Mouse (Mus musculus): ENCODE data around the gene Tmem199. TPM values are rescaled to one million over a fixed set of nuclear protein-coding genes. Genes with fewer than 3 reads are reported as not detected.
"Not testable (repeated sequence)": the region's sequence is repeated elsewhere in the genome, so short reads cannot be mapped to it uniquely, and the experiment has no call there.

Tmem199 gene
- total RNA-seq (2021) = 10 to 100 TPM; 44.2 to 45.6 TPM
- long read RNA-seq, experiment 1, transcript Tmem199-201 (6 exons, 1,347 nt) = major isoform, 68 of 74 reads
- long read RNA-seq, experiment 1, partial matches to known transcripts = 0 of 74 reads
- long read RNA-seq, experiment 1, other reads (novel, unspliced or antisense) = 2 of 74 reads
- long read RNA-seq, experiment 2, transcript Tmem199-201 (6 exons, 1,347 nt) = major isoform, 48 of 51 reads
- long read RNA-seq, experiment 2, partial matches to known transcripts = 1 of 51 reads
- long read RNA-seq, experiment 2, other reads (novel, unspliced or antisense) = 1 of 51 reads

DNA sequence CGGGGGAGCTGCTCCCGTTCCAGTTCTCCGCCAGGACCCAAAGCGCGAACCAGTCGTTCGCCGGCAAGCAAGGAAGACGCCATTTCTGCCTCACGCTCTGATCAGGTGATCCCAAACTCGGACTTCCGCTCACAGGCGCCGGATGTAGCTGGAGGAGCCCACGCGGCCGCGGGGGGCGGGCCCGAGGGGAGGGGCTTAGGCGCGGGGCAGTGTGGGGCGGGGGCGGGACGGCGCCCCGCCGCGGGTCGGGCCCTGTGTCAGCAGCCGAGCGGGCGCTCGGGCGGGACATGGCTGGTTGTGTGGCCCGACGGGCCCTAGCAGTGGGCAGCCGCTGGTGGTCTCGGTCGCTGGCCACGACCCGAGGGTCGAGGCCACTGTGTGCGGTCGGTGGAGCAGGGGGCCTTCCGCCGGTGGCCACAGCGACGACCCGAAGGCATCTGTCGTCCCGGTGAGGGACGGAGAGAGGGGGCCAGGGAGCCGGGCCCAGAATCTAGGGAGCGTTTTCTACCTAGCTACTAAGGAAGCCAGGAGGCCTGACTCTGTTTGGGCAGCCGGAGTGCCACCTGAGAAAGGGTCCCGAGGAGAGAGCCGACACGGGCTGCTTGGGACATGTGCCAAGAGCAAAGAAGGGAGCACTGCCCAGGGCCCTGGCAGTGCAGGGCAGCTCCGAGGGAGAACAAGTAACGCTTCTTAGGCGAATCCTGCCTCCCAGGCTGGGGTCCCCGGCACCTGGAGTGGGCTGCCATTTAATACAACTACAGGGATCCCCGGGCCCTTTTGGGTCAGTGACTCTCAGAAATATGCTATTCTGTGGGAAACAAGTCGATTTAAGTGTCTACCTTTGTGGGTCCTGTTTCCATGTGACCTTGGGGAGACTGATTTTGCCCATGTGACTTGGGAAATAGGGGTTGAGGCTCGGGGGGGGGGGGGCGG lies at the start of gene Tmem199, which contains the start of gene Poldip2:
Gene Tmem199, minus strand, starts transcription at position 148 of the 933 bp plus-strand sequence.
Gene Poldip2, plus strand, starts transcription at position 169 of the 933 bp plus-strand sequence.
- peak; percentile 85 to 91 for DNase-seq (ENCODE audit: low spot score in 2 of 2)

DNA sequence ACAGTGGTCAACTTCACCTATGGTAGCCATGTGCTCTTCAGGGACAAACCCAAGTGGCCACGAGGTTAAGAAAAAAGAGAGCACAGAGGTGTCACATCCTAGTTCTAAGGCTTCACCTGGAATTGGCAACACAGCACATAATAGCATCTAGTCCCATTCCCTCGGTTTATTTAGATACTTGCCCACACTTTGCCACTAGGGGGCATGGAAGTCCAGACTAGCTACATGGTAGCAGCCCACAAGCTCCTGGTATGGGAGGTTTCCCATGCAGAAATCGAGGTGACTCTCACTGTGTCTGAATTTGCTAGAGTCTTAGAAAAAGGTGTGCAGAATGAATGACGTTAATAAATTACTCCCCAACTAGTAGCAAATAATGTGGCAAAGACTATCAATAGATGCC lies 48.5 kb upstream of the Tmem199 start:
- peak; percentile 74 to 82 for DNase-seq (ENCODE audit: low spot score in 2 of 2)

DNA sequence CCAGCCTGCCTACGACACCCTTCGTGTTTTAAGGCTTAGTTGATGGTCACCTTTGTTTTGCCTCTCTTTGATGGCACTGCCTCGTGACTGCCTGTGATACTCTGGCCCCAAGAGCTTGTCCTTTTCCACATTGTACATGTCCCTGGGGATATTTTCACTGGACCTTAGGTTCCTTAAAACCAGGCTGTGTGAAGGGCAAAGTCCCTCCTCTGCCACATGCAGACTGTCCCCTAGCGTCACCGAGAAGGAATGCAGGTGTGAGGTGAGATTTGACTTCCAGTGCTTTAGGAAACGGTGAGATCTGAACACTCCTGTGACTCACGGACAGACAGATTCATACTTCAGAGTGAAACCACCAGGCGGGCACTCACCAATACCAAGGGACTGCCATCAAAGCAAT lies 45.3 kb upstream of the Tmem199 start:
- no peak for DNase-seq (ENCODE audit: low spot score in 2 of 2)

DNA sequence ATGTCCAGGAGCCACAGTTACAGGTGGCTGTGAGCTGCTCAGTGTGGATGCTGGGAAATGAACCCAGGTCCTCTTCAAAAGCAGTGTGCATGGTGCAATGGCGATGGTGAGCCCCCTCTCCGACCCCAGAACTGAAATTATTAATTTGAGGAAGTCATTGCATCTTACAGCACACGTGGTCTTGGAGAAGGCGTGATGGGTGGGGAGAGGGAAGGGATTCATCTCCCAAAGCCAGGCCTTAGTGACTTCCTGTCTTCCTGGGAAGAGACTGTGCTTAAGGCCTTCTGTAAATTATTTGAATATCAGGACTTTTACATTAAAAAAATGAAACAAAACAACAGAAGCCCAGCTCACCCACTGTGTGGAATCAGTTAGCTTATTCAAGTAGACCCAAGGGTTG lies 44.1 kb upstream of the Tmem199 start:
- DNase-seq (ENCODE audit: low spot score in 2 of 2) = no peak

DNA sequence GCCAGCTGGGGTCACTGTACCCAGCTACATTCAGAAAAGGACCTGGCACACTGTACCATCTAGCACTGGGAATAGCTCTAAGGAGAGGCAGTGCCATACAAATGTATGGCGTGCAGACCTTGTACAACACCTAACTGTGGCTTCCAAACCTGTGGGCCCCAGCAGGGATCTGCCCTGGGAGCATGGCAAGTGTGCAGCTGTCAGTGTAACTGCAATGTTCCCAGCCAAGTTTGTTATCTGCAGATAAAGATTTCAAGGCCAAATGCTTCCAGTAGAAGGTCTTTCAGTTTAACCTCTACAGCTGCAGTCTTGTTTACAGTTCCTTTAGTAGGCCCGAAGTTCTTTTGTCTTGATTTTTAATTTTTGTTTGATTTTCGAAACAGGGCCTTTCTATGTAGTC lies 43.7 kb upstream of the Tmem199 start:
- DNase-seq (ENCODE audit: low spot score in 2 of 2) = no peak

DNA sequence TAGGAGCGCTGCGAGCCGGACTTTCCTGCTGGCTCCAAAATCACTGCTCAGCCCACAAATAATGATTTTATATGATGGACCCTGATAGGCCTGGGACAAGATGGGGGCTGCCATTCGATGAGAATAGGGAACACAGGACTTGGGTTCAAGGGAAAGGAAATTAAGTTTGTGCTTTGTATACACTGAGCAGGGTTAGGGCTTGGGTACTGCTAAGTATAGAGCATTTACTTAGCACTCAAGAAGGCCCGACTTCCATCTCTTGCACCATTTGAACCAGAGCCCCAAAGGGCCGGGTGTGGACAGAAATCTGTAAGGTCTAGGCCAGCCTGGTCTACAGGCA lies 39.1 kb upstream of the Tmem199 start:
- no peak for DNase-seq (ENCODE audit: low spot score in 2 of 2)

DNA sequence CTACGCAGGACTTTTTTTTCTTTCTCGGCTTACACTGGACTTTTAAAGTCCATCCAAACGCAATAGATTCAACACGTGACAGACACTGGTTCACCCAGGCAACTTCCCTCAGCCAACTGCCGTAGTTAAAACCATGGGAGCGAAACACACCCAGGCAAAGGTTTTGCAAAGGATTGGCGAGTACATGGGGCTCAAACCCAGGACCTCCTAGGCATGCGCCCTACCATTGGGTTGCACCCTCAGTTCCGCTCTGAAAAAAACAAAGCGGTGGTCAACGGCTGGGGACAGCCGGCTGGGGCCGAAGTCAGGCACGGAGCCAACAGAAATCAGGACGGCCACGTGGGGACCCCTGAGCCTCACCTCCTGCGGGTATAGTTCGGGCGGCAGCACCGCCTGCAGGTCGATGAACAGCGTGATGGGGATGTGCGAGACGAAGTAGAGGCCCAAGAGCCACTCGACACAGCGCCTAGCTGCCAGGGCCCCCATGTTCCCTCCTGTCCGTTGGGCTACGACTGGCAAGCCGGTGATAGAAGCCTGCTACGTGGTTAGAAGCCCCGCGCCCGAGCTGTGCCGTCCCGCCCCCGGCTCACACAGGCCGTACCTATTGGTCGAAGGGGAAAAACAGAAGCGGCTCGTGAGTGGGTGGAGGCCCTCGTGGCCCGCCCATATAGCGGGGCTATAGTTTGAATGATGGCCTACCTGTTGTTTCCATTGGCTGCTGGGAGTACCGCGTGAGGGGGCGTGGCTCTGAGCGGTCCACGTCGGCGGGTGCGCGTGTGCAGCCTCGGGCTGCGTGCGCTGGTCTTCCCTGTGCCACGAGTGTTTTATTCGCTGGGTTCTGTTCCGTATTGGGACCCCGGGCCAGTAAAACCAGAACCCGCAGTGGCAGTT lies 38.4 kb upstream of the Tmem199 start, which contains the start of gene Tmem97:
Gene Tmem97, minus strand, starts transcription at position 610 of the 891 bp plus-strand sequence.
- peak; percentile 95 to 97 for DNase-seq (ENCODE audit: low spot score in 2 of 2)

DNA sequence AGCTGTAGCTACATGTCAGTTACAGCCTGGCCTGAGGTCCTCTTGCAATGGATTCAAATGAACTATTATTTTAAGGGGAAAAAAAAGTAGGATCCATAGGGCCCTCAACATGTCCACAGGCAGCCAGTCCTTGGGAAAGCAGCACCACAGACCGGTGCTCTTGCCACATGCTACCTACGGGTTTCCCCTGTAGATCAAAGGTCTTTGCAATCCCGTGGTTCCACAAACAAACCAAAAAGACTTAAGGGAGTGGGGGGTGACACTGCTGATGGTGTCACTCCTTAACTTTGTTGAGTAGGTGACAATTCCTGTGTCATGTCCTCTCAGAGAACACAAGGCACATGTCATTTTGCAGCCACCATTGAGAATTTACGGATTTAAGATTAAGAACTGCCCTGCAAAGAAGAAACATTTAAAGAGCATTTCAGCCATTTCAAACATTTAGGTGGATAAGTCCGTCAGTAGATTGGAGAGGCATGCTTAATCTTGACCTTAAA lies 37.6 kb upstream of the Tmem199 start:
- DNase-seq (ENCODE audit: low spot score in 2 of 2) = no peak

DNA sequence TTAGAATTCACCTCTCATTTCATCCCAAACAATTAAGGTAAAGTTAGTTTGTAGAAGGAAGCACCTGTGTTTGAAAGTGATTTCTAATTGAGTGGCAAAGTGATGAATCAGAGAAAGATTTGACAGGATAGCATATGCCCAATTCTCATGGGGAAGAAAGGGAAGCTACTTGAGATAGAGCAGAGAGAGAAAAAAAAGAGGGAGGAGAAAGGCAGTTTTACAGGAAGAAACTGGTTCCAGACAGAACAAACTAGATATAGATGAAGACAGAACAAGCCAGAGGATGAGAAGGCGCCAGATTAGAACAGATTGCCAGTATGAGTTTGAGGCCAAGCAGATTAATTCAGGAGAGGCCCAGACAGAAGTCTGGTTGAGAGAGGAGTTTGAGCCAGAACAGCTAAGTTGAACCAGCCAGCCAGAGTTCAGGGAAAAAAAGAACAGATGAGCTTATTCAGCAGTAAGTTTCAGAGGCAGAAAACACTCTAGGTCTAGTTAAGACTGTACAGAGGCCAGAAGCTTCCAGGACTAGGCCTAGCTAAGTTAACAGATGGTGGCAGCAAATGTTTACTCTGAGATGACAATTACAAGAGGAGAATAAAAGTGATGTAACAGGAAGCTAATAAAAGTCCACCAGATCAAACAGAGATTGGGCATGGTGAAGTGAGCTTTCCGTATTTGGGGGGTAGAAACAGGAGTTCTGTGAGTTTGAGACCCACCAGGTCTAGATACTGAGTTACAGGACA lies 35.9 kb upstream of the Tmem199 start:
- no peak for DNase-seq (ENCODE audit: low spot score in 2 of 2)

DNA sequence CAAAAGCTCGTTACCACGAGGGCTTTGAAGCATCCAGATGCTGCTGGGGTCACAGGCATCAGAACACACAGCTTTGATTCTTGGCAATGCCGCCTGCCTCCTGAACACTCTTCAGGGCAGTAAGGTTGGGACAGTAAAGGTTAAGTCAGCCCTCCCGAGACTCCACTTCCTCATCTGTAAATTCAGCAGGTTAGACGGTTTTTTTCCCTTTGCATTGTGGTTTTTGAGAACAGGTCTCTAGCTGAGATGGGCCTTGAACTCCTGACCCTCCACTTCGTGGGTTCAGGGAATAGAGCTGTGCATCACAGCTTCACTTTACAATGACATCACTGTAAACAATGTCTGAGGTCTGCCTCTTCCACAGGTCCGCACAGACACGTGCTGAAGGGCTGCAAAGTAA lies 33.2 kb upstream of the Tmem199 start:
- DNase-seq (ENCODE audit: low spot score in 2 of 2) = no peak

DNA sequence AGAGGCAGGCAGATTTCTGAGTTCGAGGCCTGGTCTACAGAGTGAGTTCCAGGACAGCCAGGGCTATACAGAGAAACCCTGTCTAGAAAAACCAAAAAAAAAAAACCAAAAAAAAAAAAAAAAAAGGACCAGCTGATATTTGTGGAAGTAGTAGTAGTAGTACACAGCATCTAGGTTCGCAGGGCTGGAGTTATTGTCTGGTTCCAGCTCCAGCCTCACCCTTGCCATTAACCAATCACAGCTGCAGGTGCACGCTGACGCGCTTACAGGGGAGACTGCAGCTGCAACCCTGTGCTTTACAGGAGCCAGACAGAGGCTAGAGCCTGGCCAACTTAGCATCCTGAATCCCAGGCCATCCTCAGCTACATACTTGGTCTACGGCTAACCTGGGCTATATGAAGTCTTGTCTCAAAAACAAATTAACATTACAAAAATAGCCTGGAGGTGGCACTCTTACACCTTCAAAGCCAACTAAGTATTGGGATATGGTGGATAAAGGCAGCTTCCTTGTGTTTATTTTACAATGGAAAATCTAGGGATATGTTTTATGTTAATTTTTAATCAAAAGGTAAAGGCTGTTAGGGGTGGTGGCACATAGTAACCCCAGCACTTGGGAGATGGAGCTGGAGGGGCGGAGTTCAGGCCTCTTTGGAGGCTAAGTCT lies 32.6 kb upstream of the Tmem199 start:
- DNase-seq (ENCODE audit: low spot score in 2 of 2) = no peak

DNA sequence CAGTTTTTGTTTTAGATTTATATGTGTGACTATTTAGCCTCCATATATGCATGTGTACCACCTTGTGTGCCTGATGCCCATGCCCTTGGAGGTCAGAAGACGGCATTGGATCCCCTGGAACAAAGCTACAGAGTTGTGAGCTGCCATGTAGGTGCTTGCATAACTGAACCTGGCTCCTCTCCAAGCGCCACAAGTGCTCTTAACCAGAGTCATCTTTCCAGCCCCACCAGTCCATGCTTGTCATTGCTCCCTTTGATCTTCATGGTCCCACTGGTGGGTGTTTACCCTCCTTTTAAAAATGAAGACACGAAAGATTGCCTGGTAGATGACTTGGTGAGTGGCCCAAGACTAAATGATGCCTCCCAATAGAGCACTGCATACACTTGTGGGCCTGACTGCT lies 28.4 kb upstream of the Tmem199 start:
- no peak for DNase-seq (ENCODE audit: low spot score in 2 of 2)

DNA sequence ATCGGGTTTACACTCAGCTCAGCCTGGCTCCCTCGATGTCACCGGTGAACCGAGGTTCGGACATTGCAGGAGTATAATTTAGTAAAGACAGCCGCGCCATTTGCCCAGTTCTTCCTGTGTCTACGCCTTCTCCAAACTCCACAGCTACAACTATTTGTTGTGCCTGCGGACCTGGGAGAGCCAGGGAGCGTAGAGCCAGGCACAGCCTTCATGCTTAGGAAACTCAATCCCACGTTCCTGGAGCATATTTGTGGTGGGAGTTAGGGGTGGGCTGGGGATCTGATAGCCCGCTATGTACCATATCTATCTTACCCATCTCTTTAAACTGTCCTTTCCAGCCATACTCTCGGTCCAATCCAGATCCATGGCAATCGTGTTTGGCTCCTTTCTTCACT lies 24.7 kb upstream of the Tmem199 start:
- DNase-seq (ENCODE audit: low spot score in 2 of 2) = no peak

DNA sequence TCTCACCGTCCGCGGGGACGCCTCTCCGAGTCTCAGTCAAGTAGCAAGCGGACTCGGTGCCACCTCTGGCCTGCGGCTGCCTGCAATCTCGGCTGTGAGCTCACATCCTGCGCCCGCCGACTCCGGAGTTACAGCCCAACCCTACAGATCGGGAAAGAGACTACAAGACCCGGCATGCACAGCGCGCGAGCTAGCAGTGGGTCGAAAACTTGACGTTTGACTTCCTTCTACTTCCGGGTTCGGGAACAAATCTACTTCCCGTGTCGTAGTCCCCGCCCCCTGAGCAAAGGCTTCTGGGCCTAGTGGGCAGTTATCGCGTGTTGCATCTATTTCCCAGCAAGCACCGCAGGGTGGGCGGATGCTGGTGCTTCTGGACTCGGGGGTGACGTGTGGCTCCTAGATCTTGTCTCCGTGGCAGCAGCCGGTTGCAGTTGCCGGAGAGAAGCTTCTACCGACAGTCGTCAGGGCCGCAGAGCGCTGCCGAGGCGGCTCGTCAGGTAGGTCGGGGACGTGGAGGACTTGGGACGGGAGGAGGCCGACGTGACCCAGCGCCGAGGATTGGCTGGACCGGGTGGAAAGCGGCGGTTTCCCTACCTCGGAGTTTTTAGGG lies 24.2 kb upstream of the Tmem199 start, which contains the start of the genes Tnfaip1 and Ift20:
Gene Tnfaip1, minus strand, starts transcription at position 253 of the 610 bp plus-strand sequence.
Gene Ift20, plus strand, starts transcription at position 282 of the 610 bp plus-strand sequence.
- DNase-seq (ENCODE audit: low spot score in 2 of 2) = peak; percentile 96 to 98

DNA sequence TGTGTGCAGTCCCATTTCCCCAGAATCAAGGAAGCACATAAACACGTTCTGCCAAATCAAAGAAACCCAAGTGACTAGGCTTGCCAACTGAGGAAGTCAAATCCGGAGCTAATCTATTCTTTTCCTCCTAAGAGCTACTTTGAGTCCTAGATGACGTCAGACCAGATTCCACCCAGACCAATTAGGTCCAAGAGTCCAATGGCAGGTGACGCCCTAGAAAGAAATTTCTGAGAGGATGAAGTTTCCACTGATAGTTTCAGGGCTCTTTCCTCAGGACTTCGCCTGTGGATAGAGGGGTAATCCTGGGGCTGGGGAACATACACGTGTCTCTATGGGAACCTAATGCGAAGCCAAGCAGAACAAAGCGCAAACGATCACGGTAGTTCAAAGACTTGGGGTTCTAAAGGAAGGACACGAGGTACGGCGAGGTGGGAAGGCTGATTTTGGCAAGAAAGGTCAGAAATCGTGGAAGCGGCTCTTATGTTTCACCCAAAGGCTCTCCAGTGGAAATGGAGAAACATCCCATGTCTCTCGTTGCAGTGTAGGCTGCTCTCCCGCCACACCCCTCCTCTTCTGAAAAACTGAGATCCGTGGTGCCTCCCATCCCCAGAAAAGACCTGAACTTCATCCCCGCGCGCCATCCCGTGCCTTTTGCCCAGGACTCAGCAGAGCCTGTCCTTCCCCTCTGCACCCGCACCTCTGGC lies 23.6 kb upstream of the Tmem199 start:
- no peak for DNase-seq (ENCODE audit: low spot score in 2 of 2)

DNA sequence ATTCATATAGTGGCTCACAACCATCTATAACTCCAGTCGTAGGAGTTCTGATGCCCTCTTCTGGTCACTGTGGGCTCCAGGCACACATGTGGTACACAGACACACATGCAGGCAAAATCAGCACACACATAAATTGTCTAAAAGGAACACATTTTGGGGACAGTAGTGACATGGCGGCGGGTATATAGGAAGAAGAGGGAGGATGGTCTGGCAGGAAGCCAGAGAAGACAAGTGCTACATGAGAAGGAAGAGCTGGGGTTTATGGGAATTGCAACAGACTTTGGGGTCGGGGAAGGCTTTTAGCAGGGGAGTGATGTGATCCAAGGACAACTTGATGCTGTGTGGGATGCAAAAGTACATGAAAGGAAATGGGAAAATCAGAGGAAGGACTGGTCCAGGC lies 22.5 kb upstream of the Tmem199 start:
- no peak for DNase-seq (ENCODE audit: low spot score in 2 of 2)

DNA sequence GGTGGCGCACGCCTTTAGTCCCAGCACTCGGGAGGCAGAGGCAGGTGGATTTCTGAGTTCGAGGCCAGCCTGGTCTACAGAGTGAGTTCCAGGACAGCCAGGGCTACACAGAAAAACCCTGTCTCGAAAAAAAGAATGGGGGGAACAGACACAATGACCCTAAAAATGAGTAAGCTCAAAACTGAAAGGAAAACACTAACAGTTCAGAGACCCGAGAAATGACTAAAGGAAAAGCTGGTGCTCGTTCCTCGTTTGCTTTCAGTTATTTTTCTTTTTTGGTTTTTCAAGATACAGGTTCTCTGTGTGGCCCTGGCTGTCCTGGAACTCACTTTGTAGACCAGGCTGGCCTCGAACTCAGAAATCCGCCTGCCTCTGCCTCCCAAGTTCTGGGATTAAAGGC lies 19.5 kb upstream of the Tmem199 start:
- not testable (repeated sequence) for DNase-seq (ENCODE audit: low spot score in 2 of 2)

DNA sequence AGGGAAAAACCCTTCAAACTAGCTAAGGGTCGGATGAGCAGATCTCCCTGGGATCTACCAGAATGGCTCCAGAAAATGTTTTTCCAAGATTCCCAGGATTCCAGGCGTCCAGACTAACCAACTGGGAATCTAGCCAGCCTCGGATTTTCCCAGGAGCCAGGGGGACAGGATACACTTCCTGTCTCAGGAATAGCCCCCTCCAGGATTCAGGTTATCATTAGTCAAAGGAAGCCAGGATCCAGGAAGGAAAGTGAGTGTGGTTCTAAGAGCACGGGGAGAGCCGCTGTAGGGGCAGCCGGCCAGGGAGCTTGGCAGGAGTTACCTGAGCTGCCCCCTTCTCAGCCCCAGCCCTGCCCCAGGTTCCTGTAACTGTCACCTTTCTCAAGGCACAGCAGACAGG lies 19.1 kb upstream of the Tmem199 start:
- DNase-seq (ENCODE audit: low spot score in 2 of 2) = no peak

DNA sequence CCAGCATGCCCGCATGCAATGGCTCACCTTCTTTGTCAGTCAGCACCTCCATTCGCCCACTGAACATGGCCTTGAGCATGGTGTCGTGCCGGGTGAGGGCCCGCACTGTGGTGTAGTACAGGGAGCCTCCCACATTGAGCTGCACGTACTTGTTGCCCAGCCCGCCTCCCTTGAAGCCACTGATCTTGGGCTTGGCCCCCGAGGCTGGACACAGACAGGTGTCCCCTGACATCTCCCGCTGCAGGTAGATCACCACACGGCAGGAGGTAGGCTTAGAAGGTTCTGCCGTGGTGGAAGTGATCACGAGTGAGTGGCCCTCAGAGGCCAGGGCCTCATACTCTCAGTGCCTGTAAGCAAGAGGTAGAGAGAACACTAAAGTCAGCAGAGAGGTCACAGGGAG lies 18.0 kb upstream of the Tmem199 start:
- DNase-seq (ENCODE audit: low spot score in 2 of 2) = no peak

All from left cerebral cortex, adult 18-20 months (tissue).